Mouse (Mus musculus): ENCODE results near the gene Fam178b. TPM values are rescaled to one million over a fixed set of nuclear protein-coding genes. Genes with fewer than 3 reads are reported as not detected.

The Fam178b gene
- polyA plus RNA-seq, 1 experiment from 2014 or later, result 0.30 TPM

DNA sequence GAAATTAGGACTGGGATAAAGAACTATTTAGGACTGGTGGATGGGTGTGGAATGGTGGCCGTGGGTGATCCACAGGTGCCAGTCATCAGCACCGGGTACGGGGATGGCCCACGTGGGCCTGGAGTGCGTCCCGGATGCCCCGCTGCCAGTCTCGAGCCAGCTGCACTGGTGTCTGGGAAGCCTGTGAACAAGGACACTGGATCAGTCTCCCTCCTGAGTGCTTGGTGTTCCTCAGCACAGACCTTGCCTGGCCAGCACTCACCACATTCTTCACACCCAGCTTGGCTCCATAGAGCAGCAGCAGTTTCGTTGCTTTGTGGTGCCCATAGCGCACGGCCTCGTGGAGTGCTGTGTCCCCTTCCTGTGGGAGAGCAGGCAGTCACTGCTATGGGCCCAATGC, 151.5 kb downstream of the Fam178b start:
- 0 out of 2 replicates have a peak, but pooled peaks cover 3% of the 10 kb centered on the region for H3K36me3 ChIP-seq (ENCODE audit: control insufficient read depth, insufficient read depth, low read length)
- no peaks in the 10 kb centered on the region for H3K4me1 ChIP-seq (replicated peaks; ENCODE audit: control insufficient read depth, insufficient read depth, low read length)
- no peak overlapping the region for H3K27ac ChIP-seq (ENCODE audit: low read depth, low read length)
- no peak overlapping the region for H3K9ac ChIP-seq (ENCODE audit: low read depth, low read length)
- DNase-seq (ENCODE audit: low spot score) (no peak), ATAC-seq (replicated peaks; ENCODE audit: low FRiP score) (no peak)
- no peak overlapping the region for H3K4me2 ChIP-seq
- 92% methylated on average over 12 of the region's 12 CpGs for WGBS
- H3K4me3 ChIP-seq (ENCODE audit: low read depth, low read length), result no peak overlapping the region
- H3K27me3 ChIP-seq (replicated peaks; ENCODE audit: control insufficient read depth, insufficient read depth, low read length), result no peaks in the 10 kb centered on the region
- H3K9me3 ChIP-seq (ENCODE audit: control insufficient read depth, low read length), result no peaks in the 10 kb centered on the region

DNA sequence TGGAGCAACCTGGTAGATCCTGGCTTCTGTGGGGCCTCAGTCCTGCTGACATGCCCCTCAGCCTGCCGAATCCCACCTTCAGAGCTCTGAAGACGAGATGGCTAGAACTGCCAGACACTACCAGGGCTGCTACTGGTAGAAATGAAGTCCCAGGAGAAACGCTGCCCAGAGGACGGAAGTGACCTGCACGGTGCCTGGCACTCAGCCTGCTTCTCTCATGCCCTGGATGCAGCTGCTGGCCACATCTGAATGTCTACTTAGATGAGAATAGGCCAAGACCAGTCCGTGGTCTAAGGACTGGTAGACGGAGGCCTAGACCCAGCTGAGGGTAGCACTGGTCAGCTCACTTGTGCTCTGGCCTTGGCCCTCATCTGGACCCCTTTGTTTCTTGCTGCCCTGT, 152.0 kb downstream of the Fam178b start:
- ATAC-seq (replicated peaks; ENCODE audit: low FRiP score) (no peak), DNase-seq (ENCODE audit: low spot score) (no peak)
- no peak overlapping the region for H3K4me3 ChIP-seq (ENCODE audit: low read depth, low read length)
- H3K27ac ChIP-seq (ENCODE audit: low read depth, low read length), result no peak overlapping the region
- 0 out of 2 replicates have a peak, but pooled peaks cover 3% of the 10 kb centered on the region for H3K36me3 ChIP-seq (ENCODE audit: control insufficient read depth, insufficient read depth, low read length)
- no peak overlapping the region for H3K9ac ChIP-seq (ENCODE audit: low read depth, low read length)
- no peaks in the 10 kb centered on the region for H3K4me1 ChIP-seq (replicated peaks; ENCODE audit: control insufficient read depth, insufficient read depth, low read length)
- WGBS, result 87% methylated on average over 7 of the region's 7 CpGs
- H3K9me3 ChIP-seq (ENCODE audit: control insufficient read depth, low read length), result no peaks in the 10 kb centered on the region
- no peaks in the 10 kb centered on the region for H3K27me3 ChIP-seq (replicated peaks; ENCODE audit: control insufficient read depth, insufficient read depth, low read length)
- H3K4me2 ChIP-seq, result no peak overlapping the region

DNA sequence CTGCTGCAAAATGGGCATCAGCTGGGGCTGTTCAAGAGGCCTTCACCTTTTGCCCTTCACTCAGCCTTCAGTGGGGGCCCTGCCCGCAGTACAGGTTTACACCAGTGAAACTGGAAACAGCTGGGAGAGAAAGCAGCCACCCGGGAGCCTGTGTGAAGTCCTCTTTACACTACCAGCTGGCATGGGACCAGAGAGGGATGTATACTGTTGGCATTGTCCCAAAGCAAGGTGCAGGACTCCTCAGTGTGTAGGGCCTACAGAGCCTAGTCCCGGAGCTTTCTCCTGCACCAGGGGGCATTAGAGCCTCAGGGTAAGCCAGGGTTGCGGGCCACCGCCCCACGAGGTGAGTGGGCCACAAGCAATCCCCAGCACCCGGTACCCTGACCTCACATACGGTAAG, 152.5 kb downstream of the Fam178b start:
- no peak overlapping the region for H3K27ac ChIP-seq (ENCODE audit: low read depth, low read length)
- 0 out of 2 replicates have a peak, but pooled peaks cover 3% of the 10 kb centered on the region for H3K36me3 ChIP-seq (ENCODE audit: control insufficient read depth, insufficient read depth, low read length)
- H3K9ac ChIP-seq (ENCODE audit: low read depth, low read length), result no peak overlapping the region
- no peaks in the 10 kb centered on the region for H3K27me3 ChIP-seq (replicated peaks; ENCODE audit: control insufficient read depth, insufficient read depth, low read length)
- WGBS, result 86% methylated on average over 8 of the region's 8 CpGs
- DNase-seq (ENCODE audit: low spot score), result no peak
- H3K4me1 ChIP-seq (replicated peaks; ENCODE audit: control insufficient read depth, insufficient read depth, low read length), result no peaks in the 10 kb centered on the region
- H3K4me2 ChIP-seq, result no peak overlapping the region
- ATAC-seq (replicated peaks; ENCODE audit: low FRiP score), result no peak
- H3K9me3 ChIP-seq (ENCODE audit: control insufficient read depth, low read length), result no peaks in the 10 kb centered on the region
- no peak overlapping the region for H3K4me3 ChIP-seq (ENCODE audit: low read depth, low read length)

DNA sequence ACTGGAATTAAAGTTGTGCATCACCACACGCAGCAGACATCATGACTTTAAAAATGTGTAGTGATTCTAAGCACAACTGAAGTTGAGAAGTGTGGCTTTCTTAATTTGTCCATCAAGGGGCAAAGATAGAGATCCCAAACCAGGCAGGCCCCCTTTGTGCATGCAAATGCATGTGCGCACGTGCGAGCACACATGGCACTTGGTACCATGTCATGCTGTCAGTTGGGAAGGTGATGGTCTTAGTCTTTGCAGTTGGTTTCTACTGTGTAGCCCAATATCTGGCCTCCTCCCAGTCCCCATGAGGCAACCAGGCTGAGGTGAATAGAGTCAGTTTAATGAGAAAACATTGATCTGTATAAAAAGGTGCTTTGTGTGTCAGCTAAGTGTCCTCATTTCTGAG, 153.1 kb downstream of the Fam178b start:
- no peak overlapping the region for H3K9ac ChIP-seq (ENCODE audit: low read depth, low read length)
- H3K4me3 ChIP-seq (ENCODE audit: low read depth, low read length), result no peak overlapping the region
- peaks cover 9% of the 10 kb centered on the region; the same call in 1 of the 2 replicates for H3K36me3 ChIP-seq (ENCODE audit: control insufficient read depth, insufficient read depth, low read length)
- DNase-seq (ENCODE audit: low spot score) (no peak), ATAC-seq (replicated peaks; ENCODE audit: low FRiP score) (no peak)
- H3K4me1 ChIP-seq (replicated peaks; ENCODE audit: control insufficient read depth, insufficient read depth, low read length), result no peaks in the 10 kb centered on the region
- 93% methylated on average over 4 of the region's 4 CpGs for WGBS
- H3K27ac ChIP-seq (ENCODE audit: low read depth, low read length), result no peak overlapping the region
- no peaks in the 10 kb centered on the region for H3K27me3 ChIP-seq (replicated peaks; ENCODE audit: control insufficient read depth, insufficient read depth, low read length)
- no peaks in the 10 kb centered on the region for H3K9me3 ChIP-seq (ENCODE audit: control insufficient read depth, low read length)
- H3K4me2 ChIP-seq, result no peak overlapping the region

DNA sequence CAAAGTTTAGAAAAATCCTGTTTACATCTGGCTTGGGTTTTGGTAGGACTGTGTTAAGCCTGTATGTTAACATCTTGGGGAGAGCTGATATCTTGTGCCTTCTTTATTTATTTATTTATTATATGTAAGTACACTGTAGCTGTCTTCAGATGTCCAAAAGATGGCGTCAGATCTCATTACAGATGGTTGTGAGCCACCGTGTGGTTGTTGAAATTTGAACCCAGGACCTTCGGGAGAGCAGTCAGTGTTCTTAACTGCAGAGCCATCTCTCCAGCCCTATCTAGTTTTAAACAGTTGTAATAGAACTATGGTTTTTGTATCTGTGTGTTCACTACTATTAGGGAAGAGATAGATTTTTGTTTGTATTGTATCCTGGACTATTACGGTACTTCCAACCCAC, 153.7 kb downstream of the Fam178b start:
- Histone ChIP-seq H3K4me2 (no peak overlapping the region), H3K9ac (ENCODE audit: low read depth, low read length) (no peak overlapping the region), H3K4me3 (ENCODE audit: low read depth, low read length) (no peak overlapping the region), H3K36me3 (ENCODE audit: control insufficient read depth, insufficient read depth, low read length) (peaks cover 14% of the 10 kb centered on the region; the same call in 1 of the 2 replicates), H3K4me1 (replicated peaks; ENCODE audit: control insufficient read depth, insufficient read depth, low read length) (no peaks in the 10 kb centered on the region), H3K27ac (ENCODE audit: low read depth, low read length) (no peak overlapping the region), H3K9me3 (ENCODE audit: control insufficient read depth, low read length) (no peaks in the 10 kb centered on the region), H3K27me3 (replicated peaks; ENCODE audit: control insufficient read depth, insufficient read depth, low read length) (no peaks in the 10 kb centered on the region)
- WGBS, result 86% methylated on average over 4 of the region's 4 CpGs
- ATAC-seq (replicated peaks; ENCODE audit: low FRiP score) (no peak), DNase-seq (ENCODE audit: low spot score) (no peak)

DNA sequence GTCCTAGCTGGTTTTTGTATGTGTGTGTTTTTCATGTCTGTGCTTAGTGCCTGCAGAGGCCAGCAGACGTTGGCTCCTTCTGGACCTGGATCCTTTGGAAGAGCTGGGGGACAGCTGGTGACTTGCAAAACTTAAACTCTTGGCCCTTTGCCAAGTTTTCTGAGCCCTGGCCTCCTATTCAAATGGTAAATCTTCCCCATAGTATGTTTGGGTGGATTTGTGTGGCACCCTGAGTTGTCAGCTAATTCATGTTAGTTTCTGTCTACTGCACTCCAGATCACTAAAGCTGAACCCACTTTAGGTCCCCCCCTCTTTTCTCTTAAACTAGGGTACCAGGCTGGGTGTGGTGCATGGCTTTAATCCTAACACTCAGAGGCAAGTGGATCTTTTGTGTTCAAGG, 154.6 kb downstream of the Fam178b start:
- Histone ChIP-seq H3K4me3 (ENCODE audit: low read depth, low read length) (no peak overlapping the region), H3K4me2 (no peak overlapping the region), H3K4me1 (replicated peaks; ENCODE audit: control insufficient read depth, insufficient read depth, low read length) (no peaks in the 10 kb centered on the region), H3K27me3 (replicated peaks; ENCODE audit: control insufficient read depth, insufficient read depth, low read length) (no peaks in the 10 kb centered on the region), H3K27ac (ENCODE audit: low read depth, low read length) (no peak overlapping the region), H3K9me3 (ENCODE audit: control insufficient read depth, low read length) (no peaks in the 10 kb centered on the region), H3K9ac (ENCODE audit: low read depth, low read length) (no peak overlapping the region), H3K36me3 (ENCODE audit: control insufficient read depth, insufficient read depth, low read length) (peaks cover 21% of the 10 kb centered on the region)
- 67% methylated on average over 1 of the region's 1 CpGs for WGBS
- DNase-seq (ENCODE audit: low spot score) (no peak), ATAC-seq (replicated peaks; ENCODE audit: low FRiP score) (no peak)

DNA sequence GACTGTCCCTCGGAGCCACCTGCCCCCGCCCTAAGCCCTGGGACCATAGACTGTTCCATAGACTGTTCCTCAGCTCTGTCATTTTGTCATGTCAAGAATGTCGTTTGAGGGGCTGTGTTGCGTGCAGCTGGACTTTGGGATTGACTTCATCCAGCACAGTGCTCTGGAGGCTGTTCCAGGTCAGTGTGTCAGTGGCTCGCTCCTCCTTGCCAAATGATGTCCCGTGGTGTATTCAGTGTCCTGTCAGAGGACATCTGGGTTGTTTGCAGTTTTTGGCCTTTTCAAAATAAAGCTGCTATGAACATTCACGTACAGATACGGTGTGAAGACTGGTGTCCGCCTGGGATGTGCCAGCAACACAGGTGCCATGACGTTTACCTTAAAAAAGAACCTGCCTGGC, 156.1 kb downstream of the Fam178b start:
- WGBS, result 91% methylated on average over 10 of the region's 10 CpGs
- Histone ChIP-seq H3K36me3 (ENCODE audit: control insufficient read depth, insufficient read depth, low read length) (peaks cover 28% of the 10 kb centered on the region), H3K4me1 (replicated peaks; ENCODE audit: control insufficient read depth, insufficient read depth, low read length) (no peaks in the 10 kb centered on the region), H3K9ac (ENCODE audit: low read depth, low read length) (no peak overlapping the region), H3K27ac (ENCODE audit: low read depth, low read length) (no peak overlapping the region), H3K27me3 (replicated peaks; ENCODE audit: control insufficient read depth, insufficient read depth, low read length) (no peaks in the 10 kb centered on the region), H3K4me3 (ENCODE audit: low read depth, low read length) (no peak overlapping the region), H3K4me2 (no peak overlapping the region), H3K9me3 (ENCODE audit: control insufficient read depth, low read length) (no peaks in the 10 kb centered on the region)
- no peak for ATAC-seq (replicated peaks; ENCODE audit: low FRiP score)
- no peak for DNase-seq (ENCODE audit: low spot score)

DNA sequence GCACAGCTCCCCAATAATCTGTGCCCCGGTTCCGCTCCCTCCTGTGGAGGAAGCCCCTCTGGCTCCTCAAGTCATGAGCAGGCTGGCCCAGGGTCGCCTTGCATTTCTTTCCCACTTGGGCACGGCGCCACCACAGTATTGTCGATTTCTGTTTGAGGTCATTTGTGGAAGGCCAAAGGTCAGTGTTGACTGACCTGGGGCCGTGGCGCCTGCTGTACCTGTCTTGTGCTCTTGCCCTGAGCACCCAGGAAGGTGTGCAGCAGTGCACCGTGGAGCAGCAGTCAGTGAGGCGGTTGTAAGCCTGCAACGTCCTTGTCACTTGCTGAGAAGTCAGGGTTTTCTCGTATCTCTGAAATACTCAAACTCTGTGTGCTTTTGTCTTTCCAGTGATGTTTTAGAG, 157.2 kb downstream of the Fam178b start:
- no peak for ATAC-seq (replicated peaks; ENCODE audit: low FRiP score)
- Histone ChIP-seq H3K27me3 (replicated peaks; ENCODE audit: control insufficient read depth, insufficient read depth, low read length) (no peaks in the 10 kb centered on the region), H3K4me1 (replicated peaks; ENCODE audit: control insufficient read depth, insufficient read depth, low read length) (no peaks in the 10 kb centered on the region), H3K36me3 (ENCODE audit: control insufficient read depth, insufficient read depth, low read length) (peaks cover 37% of the 10 kb centered on the region), H3K9ac (ENCODE audit: low read depth, low read length) (no peak overlapping the region), H3K4me3 (ENCODE audit: low read depth, low read length) (no peak overlapping the region), H3K27ac (ENCODE audit: low read depth, low read length) (no peak overlapping the region), H3K4me2 (no peak overlapping the region), H3K9me3 (ENCODE audit: control insufficient read depth, low read length) (no peaks in the 10 kb centered on the region)
- DNase-seq (ENCODE audit: low spot score), result no peak
- 84% methylated on average over 12 of the region's 12 CpGs for WGBS

DNA sequence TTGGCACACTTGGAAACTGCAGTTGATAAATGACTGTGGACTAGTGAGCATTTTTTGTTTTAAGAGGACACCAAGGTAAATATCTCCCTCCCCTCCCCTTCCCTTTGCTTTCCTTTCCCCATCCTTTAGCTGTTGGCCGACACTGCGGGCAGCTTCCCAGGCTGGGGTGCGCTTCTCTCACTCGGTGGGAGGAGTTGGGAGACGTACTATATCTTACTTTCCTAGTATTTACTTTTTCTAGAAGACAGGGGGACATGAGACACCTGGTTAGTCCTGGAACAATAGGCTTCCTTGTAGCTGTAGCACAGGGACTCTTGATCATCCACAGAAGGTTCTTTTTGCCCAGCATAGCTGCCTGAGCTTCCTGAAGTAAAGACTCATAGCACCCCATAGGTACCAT, 158.9 kb downstream of the Fam178b start:
- Histone ChIP-seq H3K36me3 (ENCODE audit: control insufficient read depth, insufficient read depth, low read length) (peaks cover 44% of the 10 kb centered on the region), H3K9me3 (ENCODE audit: control insufficient read depth, low read length) (no peaks in the 10 kb centered on the region), H3K4me2 (no peak overlapping the region), H3K4me3 (ENCODE audit: low read depth, low read length) (no peak overlapping the region), H3K27ac (ENCODE audit: low read depth, low read length) (no peak overlapping the region), H3K4me1 (replicated peaks; ENCODE audit: control insufficient read depth, insufficient read depth, low read length) (no peaks in the 10 kb centered on the region), H3K9ac (ENCODE audit: low read depth, low read length) (no peak overlapping the region), H3K27me3 (replicated peaks; ENCODE audit: control insufficient read depth, insufficient read depth, low read length) (no peaks in the 10 kb centered on the region)
- ATAC-seq (replicated peaks; ENCODE audit: low FRiP score), result no peak
- 92% methylated on average over 5 of the region's 5 CpGs for WGBS
- no peak for DNase-seq (ENCODE audit: low spot score)

All from liver, embryonic 11.5 days (tissue).